Mouse (Mus musculus) bone marrow macrophage, adult 2 months (primary cell): ENCODE measurements around the gene Cdc73.

Source experiments
- CTCF ChIP-seq: IDR thresholded peaks from 2 replicates; pipeline ENCODE4 v1.5.1; 2012; ENCODE audit warnings: low read depth, mild to moderate bottlenecking, low read length, moderate library complexity
- POLR2A ChIP-seq: IDR thresholded peaks from 2 replicates; pipeline ENCODE4 v1.6.1; 2012; ENCODE audit warnings: mild to moderate bottlenecking, low read depth, low read length, borderline replicate concordance

DNA sequence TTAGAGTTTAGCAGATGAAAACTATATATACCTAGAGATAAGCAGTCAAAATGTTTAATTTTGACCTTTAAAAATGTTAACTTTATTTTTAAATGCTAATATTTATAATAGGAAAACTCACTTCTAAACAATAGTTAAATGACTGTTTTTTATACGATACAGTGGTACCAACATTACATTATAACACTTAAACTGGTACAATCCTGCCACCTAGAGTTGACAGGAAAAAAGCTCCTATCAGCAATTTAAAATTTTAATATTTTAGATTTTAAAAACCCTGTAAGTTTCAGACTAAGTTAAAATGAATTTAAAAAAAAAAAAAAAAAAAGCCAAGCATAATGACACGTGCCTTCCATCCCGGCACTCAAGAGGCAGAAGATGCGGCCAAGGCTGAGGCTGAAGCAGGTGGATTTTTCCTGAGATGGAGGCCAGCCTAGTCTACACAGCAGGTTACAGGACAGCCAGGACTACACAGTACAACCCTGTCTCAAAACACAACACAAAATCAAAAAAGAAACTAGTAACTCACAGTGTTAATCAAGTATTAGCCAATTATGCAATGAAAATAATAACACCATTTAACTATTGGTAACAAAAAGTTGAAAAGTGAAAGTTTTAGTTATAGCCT, 26.8 kb downstream of the Cdc73 start:
- TF ChIP-seq CTCF, result no peak
- no peak for TF ChIP-seq POLR2A
